Mouse (Mus musculus): ENCODE measurements at regions not wholly inside any gene's neighbourhood (a gene's known extent, or its start where the extent isn't known, plus 50 kb on each side); places are given as distances from the start of the nearest gene placed in this dataset.
A peak's percentile ranks its signal among the peaks of the same experiment; 100 is the strongest.

- ATAC-seq (ENCODE audit: low FRiP score, low TSS enrichment) (no peak), DNase-seq (ENCODE audit: low spot score) (no peak)
- Histone ChIP-seq H3K9ac (ENCODE audit: low read length) (no peak overlapping the region), H3K27me3 (ENCODE audit: control insufficient read depth, insufficient read depth, low read length) (no peaks in the 10 kb centered on the region), H3K4me1 (replicated peaks; ENCODE audit: control insufficient read depth, insufficient read depth) (no peaks in the 10 kb centered on the region; the same call in 1 of the 2 replicates), H3K4me2 (replicated peaks; ENCODE audit: low read depth) (no peak overlapping the region), H3K4me3 (ENCODE audit: low read depth, low read length) (no peak overlapping the region), H3K9me3 (ENCODE audit: control insufficient read depth, low read length) (no peaks in the 10 kb centered on the region), H3K27ac (replicated peaks) (no peak overlapping the region), H3K36me3 (ENCODE audit: control insufficient read depth, insufficient read depth, low read length) (no peaks in the 10 kb centered on the region)
- TF ChIP-seq CTCF (IDR thresholded peaks at IDR 0.05; ENCODE audit: low read depth) (no peak), EP300 (optimal IDR thresholded peaks at IDR 0.05) (no peak)
- WGBS, result 85% methylated on average over 1 of the region's 1 CpGs
These were observed 850.8 kb downstream of the 5730522E02Rik start for GRCm38 (mm10) chr11:25359723-25360122.

GRCm38 (mm10) chr11:25357717-25358411, 852.7 kb downstream of the 5730522E02Rik start:
- peak overlapping the region; percentile 53 for H3K4me2 ChIP-seq (replicated peaks; ENCODE audit: low read depth)
- H3K4me1 ChIP-seq (replicated peaks; ENCODE audit: control insufficient read depth, insufficient read depth), result no peaks in the 10 kb centered on the region; the same call in 1 of the 2 replicates
- H3K36me3 ChIP-seq (ENCODE audit: control insufficient read depth, insufficient read depth, low read length), result no peaks in the 10 kb centered on the region
- H3K4me3 ChIP-seq (ENCODE audit: low read depth, low read length), result peak overlapping the region; percentile 24; the same call in 1 of the 2 replicates
- H3K9me3 ChIP-seq (ENCODE audit: control insufficient read depth, low read length), result no peaks in the 10 kb centered on the region
- H3K27ac ChIP-seq (replicated peaks), result no peak overlapping the region
- no peak for DNase-seq (ENCODE audit: low spot score)
- 12% methylated on average over 10 of the region's 10 CpGs for WGBS
- ATAC-seq (ENCODE audit: low FRiP score, low TSS enrichment), result no peak
- H3K9ac ChIP-seq (ENCODE audit: low read length), result no peak overlapping the region
- TF ChIP-seq CTCF (IDR thresholded peaks at IDR 0.05; ENCODE audit: low read depth), result no peak
- no peak for TF ChIP-seq EP300 (optimal IDR thresholded peaks at IDR 0.05)
- H3K27me3 ChIP-seq (ENCODE audit: control insufficient read depth, insufficient read depth, low read length), result no peaks in the 10 kb centered on the region

GRCm38 (mm10) chr11:25356671-25357586, 853.6 kb downstream of the 5730522E02Rik start:
- peak overlapping the region; percentile 24; the same call in 1 of the 2 replicates for H3K4me3 ChIP-seq (ENCODE audit: low read depth, low read length)
- TF ChIP-seq EP300 (optimal IDR thresholded peaks at IDR 0.05) (no peak), CTCF (IDR thresholded peaks at IDR 0.05; ENCODE audit: low read depth) (no peak)
- H3K4me2 ChIP-seq (replicated peaks; ENCODE audit: low read depth), result peak overlapping the region; percentile 53
- H3K36me3 ChIP-seq (ENCODE audit: control insufficient read depth, insufficient read depth, low read length), result no peaks in the 10 kb centered on the region
- no peaks in the 10 kb centered on the region for H3K9me3 ChIP-seq (ENCODE audit: control insufficient read depth, low read length)
- ATAC-seq (ENCODE audit: low FRiP score, low TSS enrichment), result no peak
- no peaks in the 10 kb centered on the region for H3K27me3 ChIP-seq (ENCODE audit: control insufficient read depth, insufficient read depth, low read length)
- no peaks in the 10 kb centered on the region; the same call in 1 of the 2 replicates for H3K4me1 ChIP-seq (replicated peaks; ENCODE audit: control insufficient read depth, insufficient read depth)
- 13% methylated on average over 19 of the region's 19 CpGs for WGBS
- H3K27ac ChIP-seq (replicated peaks), result no peak overlapping the region
- no peak overlapping the region for H3K9ac ChIP-seq (ENCODE audit: low read length)
- no peak for DNase-seq (ENCODE audit: low spot score)

- Histone ChIP-seq H3K4me2 (replicated peaks; ENCODE audit: low read depth) (no peak overlapping the region), H3K27ac (replicated peaks) (no peak overlapping the region), H3K27me3 (ENCODE audit: control insufficient read depth, insufficient read depth, low read length) (no peaks in the 10 kb centered on the region), H3K36me3 (ENCODE audit: control insufficient read depth, insufficient read depth, low read length) (no peaks in the 10 kb centered on the region), H3K9ac (ENCODE audit: low read length) (no peak overlapping the region), H3K4me3 (ENCODE audit: low read depth, low read length) (no peak overlapping the region), H3K9me3 (ENCODE audit: control insufficient read depth, low read length) (no peaks in the 10 kb centered on the region), H3K4me1 (replicated peaks; ENCODE audit: control insufficient read depth, insufficient read depth) (no peaks in the 10 kb centered on the region)
- TF ChIP-seq EP300 (optimal IDR thresholded peaks at IDR 0.05), result no peak
- TF ChIP-seq CTCF (IDR thresholded peaks at IDR 0.05; ENCODE audit: low read depth), result no peak
- DNase-seq (ENCODE audit: low spot score) (no peak), ATAC-seq (ENCODE audit: low FRiP score, low TSS enrichment) (no peak)
- WGBS, result 38% methylated on average over 2 of the region's 2 CpGs
These were observed 874.9 kb downstream of the 5730522E02Rik start for GRCm38 (mm10) chr11:25335667-25336066.

- H3K4me1 ChIP-seq (replicated peaks; ENCODE audit: control insufficient read depth, insufficient read depth), result no peaks in the 10 kb centered on the region
- H3K27me3 ChIP-seq (ENCODE audit: control insufficient read depth, insufficient read depth, low read length), result no peaks in the 10 kb centered on the region
- DNase-seq (ENCODE audit: low spot score) (no peak), ATAC-seq (ENCODE audit: low FRiP score, low TSS enrichment) (no peak)
- TF ChIP-seq EP300 (optimal IDR thresholded peaks at IDR 0.05), result no peak
- no peak for TF ChIP-seq CTCF (IDR thresholded peaks at IDR 0.05; ENCODE audit: low read depth)
- no peak overlapping the region for H3K27ac ChIP-seq (replicated peaks)
- no peak overlapping the region for H3K4me3 ChIP-seq (ENCODE audit: low read depth, low read length)
- H3K4me2 ChIP-seq (replicated peaks; ENCODE audit: low read depth), result no peak overlapping the region
- no peak overlapping the region for H3K9ac ChIP-seq (ENCODE audit: low read length)
- no peaks in the 10 kb centered on the region for H3K9me3 ChIP-seq (ENCODE audit: control insufficient read depth, low read length)
- 68% methylated on average over 4 of the region's 4 CpGs for WGBS
- H3K36me3 ChIP-seq (ENCODE audit: control insufficient read depth, insufficient read depth, low read length), result no peaks in the 10 kb centered on the region
These were observed 879.9 kb downstream of the 5730522E02Rik start for GRCm38 (mm10) chr11:25330696-25331095.

All from stomach, postnatal 0 days (tissue).